Mouse (Mus musculus): Measurements from ENCODE around the gene Lonp1. TPM values are rescaled to one million over a fixed set of nuclear protein-coding genes. Genes with fewer than 3 reads are reported as not detected.

Gene Lonp1
- polyA plus RNA-seq, 1 experiment from 2014 or later = 56.0 TPM

GRCm38 (mm10) chr17:56567370-56567769 is 59.3 kb downstream of the Lonp1 start:
- H3K36me3 ChIP-seq (ENCODE audit: control insufficient read depth, insufficient read depth, low read length) = peaks cover 71% of the 10 kb centered on the region
- no peak overlapping the region for H3K27ac ChIP-seq (ENCODE audit: low read depth, low read length)
- H3K9ac ChIP-seq (ENCODE audit: low read length) = no peak overlapping the region
- H3K4me3 ChIP-seq (ENCODE audit: low read depth, low read length) = no peak overlapping the region
- no peaks in the 10 kb centered on the region for H3K27me3 ChIP-seq (ENCODE audit: control insufficient read depth, insufficient read depth, low read length)
- ATAC-seq (ENCODE audit: insufficient read depth, low FRiP score, low TSS enrichment) (no peak), DNase-seq (ENCODE audit: low spot score) (no peak)
- H3K4me1 ChIP-seq (ENCODE audit: control insufficient read depth, insufficient read depth, low read length) = no peaks in the 10 kb centered on the region
- 95% methylated on average over 4 of the region's 4 CpGs for WGBS
- H3K9me3 ChIP-seq (ENCODE audit: control insufficient read depth, low read length) = no peaks in the 10 kb centered on the region
- no peak overlapping the region for H3K4me2 ChIP-seq (ENCODE audit: low read depth)

- Histone ChIP-seq H3K4me2 (ENCODE audit: low read depth) (no peak overlapping the region), H3K36me3 (ENCODE audit: control insufficient read depth, insufficient read depth, low read length) (peaks cover 75% of the 10 kb centered on the region), H3K4me3 (ENCODE audit: low read depth, low read length) (no peak overlapping the region), H3K4me1 (ENCODE audit: control insufficient read depth, insufficient read depth, low read length) (no peaks in the 10 kb centered on the region), H3K9ac (ENCODE audit: low read length) (no peak overlapping the region), H3K27me3 (ENCODE audit: control insufficient read depth, insufficient read depth, low read length) (no peaks in the 10 kb centered on the region), H3K9me3 (ENCODE audit: control insufficient read depth, low read length) (no peaks in the 10 kb centered on the region), H3K27ac (ENCODE audit: low read depth, low read length) (no peak overlapping the region)
- 96% methylated on average over 5 of the region's 5 CpGs for WGBS
- ATAC-seq (ENCODE audit: insufficient read depth, low FRiP score, low TSS enrichment) (no peak), DNase-seq (ENCODE audit: low spot score) (no peak)
These were observed 59.8 kb downstream of the Lonp1 start for GRCm38 (mm10) chr17:56566918-56567317.

DNA sequence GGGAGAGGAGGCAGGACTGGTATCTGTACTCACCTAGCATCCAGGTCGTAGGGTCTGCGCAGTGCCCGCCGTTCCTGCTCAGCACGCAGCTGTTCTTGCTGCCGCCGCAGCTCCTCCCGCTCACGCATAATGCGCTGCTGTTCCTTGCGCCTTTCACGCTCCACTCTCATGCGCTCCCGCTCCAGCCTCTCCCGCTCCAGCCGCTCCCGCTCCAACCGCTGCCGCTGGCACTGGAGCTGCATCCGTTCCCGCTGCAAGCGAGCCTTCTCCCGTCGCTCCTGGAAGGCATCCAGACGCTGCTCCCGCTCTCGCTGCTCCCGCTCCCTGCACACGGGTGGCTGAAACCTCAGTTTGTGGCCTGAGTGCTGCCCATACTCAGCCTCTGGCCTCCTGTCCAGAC is 60.4 kb downstream of the Lonp1 start:
- Histone ChIP-seq H3K27me3 (ENCODE audit: control insufficient read depth, insufficient read depth, low read length) (no peaks in the 10 kb centered on the region), H3K4me1 (ENCODE audit: control insufficient read depth, insufficient read depth, low read length) (no peaks in the 10 kb centered on the region), H3K9me3 (ENCODE audit: control insufficient read depth, low read length) (no peaks in the 10 kb centered on the region), H3K27ac (ENCODE audit: low read depth, low read length) (no peak overlapping the region), H3K36me3 (ENCODE audit: control insufficient read depth, insufficient read depth, low read length) (peaks cover 71% of the 10 kb centered on the region), H3K4me2 (ENCODE audit: low read depth) (no peak overlapping the region), H3K9ac (ENCODE audit: low read length) (no peak overlapping the region), H3K4me3 (ENCODE audit: low read depth, low read length) (no peak overlapping the region)
- DNase-seq (ENCODE audit: low spot score) (no peak), ATAC-seq (ENCODE audit: insufficient read depth, low FRiP score, low TSS enrichment) (no peak)
- 95% methylated on average over 29 of the region's 29 CpGs for WGBS

Other genes starting within 250 kb of the Lonp1 start
- 164 and 174 TPM in 2 replicates for gene Ptprs, start 150.4 kb downstream of the Lonp1 start, polyA plus RNA-seq (2014; fragmentation: Nextera tagmentation; extraction: Ambion mirVana)
- not detected in 2 replicates for gene Znrf4, start 114.5 kb downstream of the Lonp1 start, polyA plus RNA-seq (2014; fragmentation: Nextera tagmentation; extraction: Ambion mirVana)
- gene Gm20219, start 72.5 kb downstream of the Lonp1 start, polyA plus RNA-seq (2014; fragmentation: Nextera tagmentation; extraction: Ambion mirVana) = 1.1 and 2.1 TPM in 2 replicates
- gene Safb2, start 42.3 kb downstream of the Lonp1 start, polyA plus RNA-seq (2014; fragmentation: Nextera tagmentation; extraction: Ambion mirVana) = 51.6 and 56.8 TPM in 2 replicates
- 114 and 120 TPM in 2 replicates for gene Safb, start 42.1 kb downstream of the Lonp1 start, polyA plus RNA-seq (2014; fragmentation: Nextera tagmentation; extraction: Ambion mirVana)
- 178 and 203 TPM in 2 replicates for gene 2410015M20Rik, start 17.1 kb downstream of the Lonp1 start, polyA plus RNA-seq (2014; fragmentation: Nextera tagmentation; extraction: Ambion mirVana)
- gene Rpl36, start 13.5 kb downstream of the Lonp1 start, polyA plus RNA-seq (2014; fragmentation: Nextera tagmentation; extraction: Ambion mirVana) = 1,299 and 1,352 TPM in 2 replicates
- 0.54 and 0.92 TPM in 2 replicates for gene Catsperd, start 1.3 kb upstream of the Lonp1 start, polyA plus RNA-seq (2014; fragmentation: Nextera tagmentation; extraction: Ambion mirVana)
- 112 and 119 TPM in 2 replicates for gene Ranbp3, start 46.4 kb upstream of the Lonp1 start, polyA plus RNA-seq (2014; fragmentation: Nextera tagmentation; extraction: Ambion mirVana)
- gene Ndufa11, start 90.9 kb upstream of the Lonp1 start, polyA plus RNA-seq (2014; fragmentation: Nextera tagmentation; extraction: Ambion mirVana) = 403 and 406 TPM in 2 replicates
- gene Vmac, start 91.1 kb upstream of the Lonp1 start, polyA plus RNA-seq (2014; fragmentation: Nextera tagmentation; extraction: Ambion mirVana) = 17.3 and 17.6 TPM in 2 replicates
- gene Nrtn, start 130.6 kb upstream of the Lonp1 start, polyA plus RNA-seq (2014; fragmentation: Nextera tagmentation; extraction: Ambion mirVana) = 5.8 and 6.3 TPM in 2 replicates
- 36.6 and 42.3 TPM in 2 replicates for gene Dus3l, start 137.9 kb upstream of the Lonp1 start, polyA plus RNA-seq (2014; fragmentation: Nextera tagmentation; extraction: Ambion mirVana)
- gene Prr22, start 143.4 kb upstream of the Lonp1 start, polyA plus RNA-seq (2014; fragmentation: Nextera tagmentation; extraction: Ambion mirVana) = 0.77 and 1.1 TPM in 2 replicates
- gene Rfx2, start 204.1 kb upstream of the Lonp1 start, polyA plus RNA-seq (2014; fragmentation: Nextera tagmentation; extraction: Ambion mirVana) = 3.9 and 4.9 TPM in 2 replicates
- not detected in 2 replicates for gene Acsbg2, start 247.6 kb upstream of the Lonp1 start, polyA plus RNA-seq (2014; fragmentation: Nextera tagmentation; extraction: Ambion mirVana)
- gene 1700061G19Rik, start 248.6 kb upstream of the Lonp1 start, polyA plus RNA-seq (2014; fragmentation: Nextera tagmentation; extraction: Ambion mirVana) = 0.25 and 0.41 TPM in 2 replicates

Data from neural tube, embryonic 11.5 days (tissue).